Mouse (Mus musculus): ENCODE measurements around the gene Neb. TPM values are rescaled to one million over a fixed set of nuclear protein-coding genes. Genes with fewer than 3 reads are reported as not detected.
A peak's percentile ranks its signal among the peaks of the same experiment; 100 is the strongest.

The Neb gene
- total RNA-seq (2022), result 10 to 100 TPM in 1 of 4 experiments, 1 to 10 TPM in 3; 8.2 to 15.0 (median 9.2) TPM

DNA sequence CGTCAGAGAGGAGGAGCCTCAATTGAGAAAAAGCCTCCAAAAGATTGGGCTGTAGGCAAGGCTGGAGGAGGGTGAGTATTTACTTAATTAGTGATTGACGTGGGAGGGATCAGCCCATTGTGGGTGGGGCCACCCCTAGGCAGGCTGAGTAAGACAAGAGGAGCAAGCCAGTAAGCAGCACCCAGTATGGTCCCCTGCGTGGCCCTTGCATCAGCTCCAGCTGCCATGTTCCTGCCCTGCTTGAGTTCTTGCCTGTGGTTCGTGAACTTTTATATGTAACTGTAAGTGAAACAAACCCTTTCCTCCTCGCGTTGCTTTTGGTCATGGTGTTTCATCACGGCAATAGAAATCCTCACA, at the start of gene Neb:
Gene Neb, minus strand, starts transcription at position 27 of the 357 bp plus-strand sequence.
- DNase-seq (ENCODE audit: low spot score), result peak; percentile 26

- DNase-seq (ENCODE audit: low spot score), result no peak
These were observed 49.1 kb upstream of the Neb start for GRCm38 (mm10) chr2:52427383-52427782.

DNA sequence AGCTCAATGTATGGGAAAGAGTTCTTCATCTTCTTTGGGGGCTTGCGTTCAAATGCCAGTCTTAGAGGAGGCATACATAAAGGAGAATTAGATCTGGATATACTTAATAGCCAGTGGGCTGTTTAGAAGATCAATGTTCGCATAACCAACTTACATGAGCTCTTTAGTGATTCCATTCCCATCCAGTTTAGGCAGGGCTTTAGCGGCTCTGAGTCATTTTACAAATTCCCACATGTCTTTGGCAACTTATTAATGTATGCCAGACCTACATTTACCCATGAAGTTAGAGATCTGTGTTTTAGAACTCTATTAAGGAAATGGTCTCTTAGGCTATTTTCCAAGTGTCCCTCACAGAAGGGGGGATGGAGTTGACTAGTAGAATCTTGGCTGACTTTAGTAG, 47.8 kb upstream of the Neb start:
- no peak for DNase-seq (ENCODE audit: low spot score)

DNA sequence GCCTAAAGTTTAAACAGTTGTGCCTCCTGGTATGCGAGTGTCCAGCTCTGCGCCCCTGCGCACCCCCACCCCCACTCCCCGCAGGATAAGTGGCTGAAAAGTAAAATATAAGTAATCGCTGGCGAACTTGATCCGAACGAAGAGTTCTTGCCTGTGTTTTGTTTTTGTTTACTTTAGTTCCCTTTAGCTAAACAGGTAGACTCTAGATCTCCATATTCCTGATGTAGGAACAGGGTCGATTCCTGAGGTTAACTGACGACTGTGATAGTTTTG, 47.2 kb upstream of the Neb start:
- no peak for DNase-seq (ENCODE audit: low spot score)

DNA sequence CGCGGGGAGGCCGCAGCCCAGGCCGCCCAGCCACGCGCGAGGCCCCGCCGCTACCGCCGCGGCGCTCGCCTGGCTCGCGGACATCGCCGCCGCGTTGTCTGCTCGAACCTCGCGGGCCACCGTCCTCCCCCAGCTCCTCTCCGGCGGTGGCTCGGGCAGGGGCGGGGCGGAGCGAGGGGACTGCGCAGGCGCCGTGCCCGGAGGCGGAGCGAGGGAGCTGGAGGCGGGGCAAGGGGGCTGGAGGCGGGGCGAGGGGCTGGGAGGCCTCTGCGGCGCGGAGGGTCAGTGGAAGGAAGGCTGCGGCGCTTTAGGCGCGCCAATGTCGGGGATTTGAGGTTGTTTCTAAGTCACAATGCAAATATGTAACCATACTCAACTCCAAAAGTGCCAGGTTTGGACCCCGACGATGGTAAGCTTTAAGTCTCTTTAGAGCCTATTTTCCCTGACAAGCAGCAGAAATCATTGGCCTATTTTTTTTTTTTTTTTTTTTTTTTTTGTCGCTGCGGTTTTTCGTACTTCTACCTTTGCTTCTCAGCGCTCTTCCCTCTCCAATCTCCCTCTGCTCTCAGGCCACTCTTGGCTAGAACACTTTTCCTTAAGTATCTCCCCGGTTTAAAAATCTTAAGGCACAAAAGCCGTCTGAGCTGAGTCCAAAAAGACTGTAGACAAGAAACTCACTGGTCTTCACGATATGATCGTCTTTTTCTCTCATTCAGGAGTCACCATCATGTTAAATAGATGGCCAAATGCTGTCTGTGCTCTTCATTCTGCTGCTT, 46.7 kb upstream of the Neb start, which contains the start of gene Arl5a:
Gene Arl5a, minus strand, starts transcription at position 155 of the 776 bp plus-strand sequence.
- DNase-seq (ENCODE audit: low spot score), result peak; percentile 93

- peak; percentile 26 for DNase-seq (ENCODE audit: low spot score)
These were observed 46.0 kb upstream of the Neb start for GRCm38 (mm10) chr2:52424248-52424728.

DNA sequence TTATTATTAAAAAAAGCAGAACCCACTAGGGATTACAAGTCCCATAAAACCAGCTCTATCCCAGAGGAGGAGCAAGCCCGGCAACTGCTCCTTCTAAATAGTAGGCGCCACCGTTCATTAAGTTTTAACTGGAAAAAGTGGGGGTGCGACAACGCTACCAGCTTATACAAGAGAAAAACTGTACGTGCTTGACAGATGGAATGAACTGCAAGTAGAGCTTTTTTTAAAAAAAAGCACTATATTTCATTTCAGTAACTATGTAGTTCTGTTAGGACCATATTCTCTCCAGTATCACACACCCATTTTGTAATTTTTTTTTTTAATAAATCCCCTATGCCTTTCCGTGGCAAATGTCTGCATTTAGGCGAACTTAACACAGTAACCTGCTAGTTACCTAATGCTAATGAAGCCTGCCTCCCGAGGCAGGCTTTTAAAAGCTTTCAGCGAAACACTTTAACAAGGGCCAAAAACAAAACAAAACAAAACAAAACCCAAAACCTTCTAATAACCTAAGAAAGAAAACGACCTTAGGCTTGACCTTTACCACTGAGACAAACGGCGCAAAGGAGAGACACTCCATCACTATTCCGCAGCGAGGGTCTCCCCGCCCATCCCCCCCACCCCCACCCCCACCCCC, 45.5 kb upstream of the Neb start:
- DNase-seq (ENCODE audit: low spot score), result no peak

DNA sequence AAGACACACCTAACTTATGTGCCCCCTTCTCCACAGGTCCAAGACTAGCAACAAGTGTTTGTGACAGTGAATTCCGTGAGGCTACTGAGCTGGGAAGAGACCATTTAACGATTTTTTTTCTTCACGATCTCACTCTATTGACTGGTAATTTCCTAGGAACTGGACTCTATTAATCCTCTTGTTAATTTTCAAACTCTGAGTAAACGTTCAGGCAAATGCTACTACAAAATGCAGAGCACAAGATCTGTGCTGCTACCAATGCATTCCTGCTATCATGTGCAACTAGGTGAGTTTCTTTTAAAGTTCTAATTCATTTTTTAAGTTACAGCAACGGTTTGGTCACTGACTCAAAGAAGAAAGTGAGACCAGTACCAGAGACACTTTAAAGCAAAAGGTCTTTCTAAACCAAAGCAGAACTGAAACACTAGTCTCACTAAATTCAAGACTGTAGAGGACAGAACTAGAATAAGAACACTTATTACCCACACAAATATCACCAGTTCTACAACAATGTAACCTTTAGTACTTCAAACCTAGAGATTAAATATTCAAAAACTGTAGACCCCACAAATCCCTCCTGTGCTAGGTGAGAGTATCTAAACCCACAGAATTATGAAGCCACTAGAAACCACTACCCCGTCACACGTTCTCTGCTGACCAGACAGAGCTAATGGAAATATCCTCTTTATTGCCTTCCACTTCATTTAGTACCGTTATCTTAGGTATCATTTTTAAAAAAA, 44.8 kb upstream of the Neb start:
- DNase-seq (ENCODE audit: low spot score), result no peak

DNA sequence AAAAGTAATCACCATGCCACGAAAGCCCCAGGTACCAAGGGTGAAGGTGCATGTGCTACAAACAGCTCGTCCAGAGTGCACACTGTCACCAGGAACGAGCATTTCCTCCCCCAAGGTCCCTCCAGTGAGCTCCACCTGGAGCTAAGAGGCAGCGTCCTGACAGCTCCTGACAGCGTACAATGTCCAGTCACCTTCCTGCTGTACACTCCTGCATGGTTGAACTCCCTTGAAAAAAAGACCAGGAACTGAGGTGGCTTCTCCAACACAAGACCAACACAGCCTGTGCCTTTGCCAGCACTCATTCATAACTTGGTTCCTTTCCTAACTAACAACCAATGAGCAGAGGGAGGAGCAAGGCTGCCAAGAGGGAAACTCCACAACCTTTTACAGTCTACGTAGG, 42.9 kb upstream of the Neb start:
- no peak for DNase-seq (ENCODE audit: low spot score)

GRCm38 (mm10) chr2:52420001-52420710, 41.9 kb upstream of the Neb start:
- no peak for DNase-seq (ENCODE audit: low spot score)

- no peak for DNase-seq (ENCODE audit: low spot score)
These were observed 41.0 kb upstream of the Neb start for GRCm38 (mm10) chr2:52419295-52419694.

DNA sequence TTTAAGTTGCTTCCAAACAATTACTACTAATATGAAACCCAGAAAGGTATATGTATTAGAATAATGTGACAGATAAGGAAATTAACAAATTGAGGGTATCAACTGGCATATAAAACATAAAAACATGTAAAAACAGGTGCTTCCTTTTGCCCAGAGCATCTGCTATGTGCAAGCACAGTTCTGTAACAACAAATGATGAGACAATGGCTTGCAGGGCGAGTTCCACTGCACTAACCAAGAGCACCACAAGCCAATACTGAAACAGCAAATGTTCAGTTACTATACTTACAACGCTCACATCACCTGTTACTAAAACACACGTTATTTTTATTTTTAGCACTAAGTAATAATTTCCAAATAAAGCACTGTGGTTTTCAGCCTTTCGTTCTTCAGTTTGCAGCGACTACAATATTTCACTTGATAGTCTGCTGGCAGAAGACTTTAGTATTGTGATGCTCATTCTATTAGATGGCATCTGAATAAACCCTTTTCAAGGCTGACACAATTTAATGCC, 34.3 kb upstream of the Neb start:
- DNase-seq (ENCODE audit: low spot score), result no peak

- DNase-seq (ENCODE audit: low spot score), result no peak
These were observed 28.2 kb upstream of the Neb start for GRCm38 (mm10) chr2:52406480-52406879.

GRCm38 (mm10) chr2:52405238-52405637, 27.0 kb upstream of the Neb start:
- no peak for DNase-seq (ENCODE audit: low spot score)

DNA sequence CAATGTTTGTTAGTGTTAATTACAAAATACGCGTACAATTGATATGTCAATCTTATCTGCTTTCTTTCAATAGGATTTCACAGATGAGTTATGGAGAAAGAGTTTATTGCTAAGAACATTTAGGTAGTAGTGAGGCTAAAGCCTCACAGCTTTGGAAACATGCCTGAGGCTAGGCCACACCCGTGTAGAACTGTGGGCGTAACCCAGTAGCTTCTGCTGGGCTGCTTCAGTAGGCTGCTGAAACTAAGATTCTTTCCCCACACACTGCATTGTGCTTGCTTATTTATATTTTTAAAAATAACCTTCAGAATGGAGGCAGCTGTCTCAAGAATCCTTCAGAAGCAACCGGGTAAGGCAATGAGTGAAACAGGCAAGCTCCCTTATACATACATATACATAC, 16.3 kb upstream of the Neb start:
- DNase-seq (ENCODE audit: low spot score), result no peak

GRCm38 (mm10) chr2:52390415-52390975, 12.2 kb upstream of the Neb start:
- DNase-seq (ENCODE audit: low spot score), result no peak

DNA sequence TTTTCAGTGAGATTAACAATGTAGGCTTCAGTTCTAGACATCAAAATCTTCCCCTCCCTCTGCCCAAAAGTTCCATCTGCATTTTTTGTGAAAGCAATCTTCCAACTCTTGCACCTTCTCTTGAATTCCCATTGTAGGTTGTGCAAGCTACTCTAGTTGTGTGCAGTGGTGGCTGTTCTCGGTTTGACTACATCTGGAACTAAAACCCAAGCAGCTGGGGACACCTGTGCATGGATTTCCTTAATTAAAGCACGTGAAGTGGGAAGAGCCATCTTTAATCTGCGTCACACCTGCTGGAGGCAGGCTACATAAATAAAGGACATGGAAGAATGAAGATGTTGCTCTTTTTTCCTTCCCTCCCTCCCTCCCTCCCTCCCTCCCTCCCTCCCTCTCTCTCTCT, 11.7 kb upstream of the Neb start:
- DNase-seq (ENCODE audit: low spot score), result no peak

DNA sequence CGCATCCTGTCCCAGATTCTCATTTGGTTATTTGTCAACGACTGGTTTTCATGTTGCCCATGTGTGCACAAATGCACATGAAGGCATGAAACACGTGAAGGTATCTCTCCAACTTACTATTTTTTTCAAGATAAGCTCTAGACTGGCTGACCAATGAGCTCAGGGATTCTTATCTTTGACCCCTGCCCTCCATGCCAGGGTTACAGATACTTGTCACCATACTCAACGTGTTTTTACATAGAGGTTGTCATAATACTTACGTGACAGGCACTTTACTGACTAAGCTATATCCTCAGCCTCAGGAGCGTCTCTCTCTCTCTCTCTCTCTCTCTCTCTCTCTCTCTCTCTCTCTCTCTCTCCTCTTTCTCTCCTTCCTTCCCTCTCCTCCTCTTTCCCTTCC, 8.2 kb upstream of the Neb start:
- DNase-seq (ENCODE audit: low spot score), result no peak

DNA sequence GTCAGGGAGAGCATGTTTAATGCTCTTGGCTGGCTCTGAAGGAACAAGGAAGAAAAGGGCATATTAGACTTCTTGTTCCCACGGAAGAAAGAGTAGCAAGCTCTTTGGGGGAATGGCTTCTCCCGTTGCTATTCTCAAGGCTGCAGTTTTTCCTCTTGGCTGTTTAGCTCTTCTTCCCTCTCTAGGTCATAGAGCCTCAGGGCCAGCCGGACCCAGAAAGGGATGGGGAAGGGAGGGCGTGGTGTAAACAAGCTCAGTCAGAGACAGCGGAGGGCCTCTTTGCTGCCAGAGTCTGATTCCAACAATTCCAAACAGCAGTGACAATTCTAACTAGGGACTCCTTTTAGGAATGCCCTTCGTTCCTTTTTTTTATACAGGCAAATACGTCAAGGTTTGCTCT, 7.8 kb upstream of the Neb start:
- DNase-seq (ENCODE audit: low spot score), result no peak

GRCm38 (mm10) chr2:52378848-52379261, 581 bp upstream of the Neb start:
- no peak for DNase-seq (ENCODE audit: low spot score)

DNA sequence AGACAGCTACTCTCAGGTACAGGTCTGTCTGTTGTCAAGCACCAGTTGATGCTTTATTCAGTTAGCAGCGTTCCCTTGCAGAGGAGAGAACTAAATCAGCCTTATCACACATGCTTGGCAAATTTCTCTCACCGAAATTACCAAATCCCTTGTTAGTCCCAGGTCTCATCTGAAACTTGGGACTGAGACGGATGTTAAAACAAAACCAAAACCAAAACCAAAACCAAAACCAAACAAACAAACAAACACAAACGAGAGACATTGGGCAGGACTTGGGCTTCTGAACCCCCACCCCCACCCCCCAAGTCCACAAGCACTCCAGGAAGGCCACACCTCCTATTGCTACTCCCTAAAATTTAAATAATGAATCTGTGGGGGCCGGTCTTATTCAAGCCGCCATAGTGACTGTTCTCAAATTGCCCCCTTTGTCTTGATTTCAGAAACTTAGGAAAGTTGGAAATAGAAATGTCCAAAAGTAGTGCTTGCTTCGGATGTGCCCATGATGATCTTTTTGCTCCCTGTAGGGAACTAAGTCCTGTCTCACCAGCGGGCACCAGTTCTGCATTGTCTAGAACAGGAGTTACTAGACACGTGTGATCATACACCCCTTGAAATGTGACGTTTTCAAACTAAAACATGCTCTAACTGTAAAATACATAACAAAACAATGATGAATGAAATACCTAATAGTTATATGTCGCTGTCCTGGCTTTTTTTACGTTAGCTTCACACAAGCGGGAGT, 397 bp downstream of the Neb start:
- DNase-seq (ENCODE audit: low spot score), result no peak
